Mouse (Mus musculus) G1E (cell line): ENCODE measurements around the gene Ankrd50. TPM values are rescaled to one million over a fixed set of nuclear protein-coding genes. Genes with fewer than 3 reads are reported as not detected.

ENCODE experiments used
- ATAC-seq: 2 replicates; pipeline ENCODE4 v1.8.0; 2016; ENCODE audit warnings: mild to moderate bottlenecking; ENCODE audit not compliant: insufficient number of reproducible peaks, poor library complexity, low FRiP score, severe bottlenecking; ENCODE audit errors: extremely low read depth
- DNase-seq: peaks from one replicate; pipeline ENCODE4 v3.0.0; 2012; ENCODE audit warnings: low spot score
- H3K27me3 ChIP-seq: 2 replicates; pipeline ENCODE4 v1.6.1; 2012; ENCODE audit warnings: mild to moderate bottlenecking, low read length, inconsistent platforms; ENCODE audit not compliant: insufficient read depth
- H3K36me3 ChIP-seq: replicated peaks from 2 replicates; pipeline ENCODE3; 2012; ENCODE audit warnings: mild to moderate bottlenecking, inconsistent platforms
- H3K4me1 ChIP-seq: 2 replicates; pipeline ENCODE4 v1.6.1; 2012; ENCODE audit warnings: low read depth, low read length, inconsistent platforms, mixed read lengths; ENCODE audit not compliant: insufficient read depth
- H3K4me3 ChIP-seq: 2 replicates; pipeline ENCODE4 v1.5.1; 2012; ENCODE audit warnings: low read depth, mild to moderate bottlenecking, inconsistent platforms, low read length, moderate library complexity, mixed read lengths
- H3K9me3 ChIP-seq: replicated peaks from 2 replicates; pipeline ENCODE4 v1.6.1; 2012; ENCODE audit warnings: inconsistent platforms
- CTCF ChIP-seq: IDR thresholded peaks from 2 replicates; pipeline ENCODE4 v1.5.1; 2012; ENCODE audit warnings: low read depth, low read length, inconsistent platforms, mixed read lengths
- GATA1 ChIP-seq: IDR thresholded peaks from 2 replicates; pipeline ENCODE4 v1.6.1; 2012; ENCODE audit warnings: borderline replicate concordance, low read length, inconsistent platforms, mixed read lengths
- GATA2 ChIP-seq: IDR thresholded peaks from 2 replicates; pipeline ENCODE4 v1.6.1; 2012; ENCODE audit warnings: low read depth, low read length, inconsistent platforms, borderline replicate concordance
- POLR2AphosphoS5 ChIP-seq: IDR thresholded peaks from 2 replicates; pipeline ENCODE4 v1.6.1; 2012; ENCODE audit warnings: low read depth, low read length, inconsistent platforms; ENCODE audit not compliant: insufficient replicate concordance
- TAL1 ChIP-seq: conservative IDR thresholded peaks from 2 replicates; pipeline ENCODE4 v1.6.1; 2012; ENCODE audit warnings: low read depth, low read length, inconsistent platforms, mixed read lengths
- polyA plus RNA-seq: library from polyadenylated mRNA; stranded (reverse); fragments of >175 nt; gene quantifications from 2 replicates; pipeline ENCODE4 v1.2.3, GENCODE M21; 2012
- total RNA-seq, 2 experiments: library from RNA; stranded (forward) in 1 of 2; stranded (reverse) in 1 of 2; fragments of 200-1000 nt in 1 of 2; fragments of >200 nt in 1 of 2; fragmentation: Nextera tagmentation in 1 of 2; gene quantifications; 2 replicates each; pipeline ENCODE4 v1.2.3; 2014 to 2017

Ankrd50 gene
- total and polyA plus RNA-seq, 3 experiments, result 1.5 to 6.7 (median 2.8) TPM

DNA sequence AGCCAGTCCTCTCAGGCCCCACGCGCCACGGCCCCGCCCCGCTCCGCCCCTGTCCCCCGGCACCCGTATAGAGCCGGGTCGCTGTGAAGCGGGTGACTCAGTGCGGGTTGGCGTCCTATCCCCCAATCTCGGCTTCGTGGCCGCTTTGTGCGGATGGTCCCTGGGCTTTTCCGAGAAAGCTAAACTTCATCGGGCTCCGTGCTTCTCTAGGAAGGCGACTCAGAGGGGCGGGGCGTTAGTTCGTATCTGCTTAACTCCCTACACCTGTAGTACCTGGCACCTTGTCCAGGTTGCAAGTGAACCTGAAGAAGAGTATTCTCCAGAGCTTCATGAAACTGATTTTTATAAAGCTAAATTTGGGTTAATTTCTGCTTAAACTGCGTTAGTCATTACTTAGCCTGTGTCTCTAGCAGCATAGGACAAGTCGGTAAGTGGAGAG lies 482 bp upstream of the Ankrd50 start:
- Histone ChIP-seq H3K36me3 (peaks cover 2% of the 10 kb centered on the region), H3K9me3 (peaks cover 10% of the 10 kb centered on the region), H3K4me3 (peak overlapping the region; percentile 73; the same call in 1 of the 2 replicates), H3K4me1 (0 out of 2 replicates have a peak, but pooled peaks cover 2% of the 10 kb centered on the region), H3K27me3 (no peaks in the 10 kb centered on the region)
- no peak for TF ChIP-seq GATA2
- no peak for TF ChIP-seq GATA1
- no peak for TF ChIP-seq TAL1
- TF ChIP-seq CTCF, result no peak
- TF ChIP-seq POLR2AphosphoS5, result no peak
- DNase-seq, result no peak
- ATAC-seq, result no peak

DNA sequence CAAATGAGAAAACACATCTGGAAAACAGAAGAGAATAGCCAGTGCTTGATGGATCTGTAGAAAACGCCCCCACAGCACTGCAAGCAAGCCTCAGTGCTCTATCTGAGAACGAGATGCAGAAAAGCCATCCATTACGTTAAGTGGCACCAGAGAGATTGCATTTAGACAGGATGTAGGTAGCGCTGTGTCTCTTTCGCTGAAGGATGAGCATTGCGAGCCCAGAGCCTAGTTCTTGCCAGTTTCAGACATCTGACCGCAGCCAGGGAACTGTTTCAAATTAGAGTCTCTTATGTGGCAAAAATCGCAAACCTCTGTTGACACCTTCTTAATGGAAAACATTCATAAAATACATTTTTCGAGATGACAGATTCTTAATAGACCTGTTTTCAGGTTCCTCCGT lies 1.1 kb downstream of the Ankrd50 start:
- peaks cover 10% of the 10 kb centered on the region for H3K9me3 ChIP-seq
- DNase-seq, result no peak
- H3K4me1 ChIP-seq, result 0 out of 2 replicates have a peak, but pooled peaks cover 2% of the 10 kb centered on the region
- TF ChIP-seq GATA1, result no peak
- TF ChIP-seq GATA2, result no peak
- no peak for TF ChIP-seq POLR2AphosphoS5
- TF ChIP-seq TAL1, result no peak
- no peak for TF ChIP-seq CTCF
- no peak for ATAC-seq
- no peaks in the 10 kb centered on the region for H3K27me3 ChIP-seq
- H3K36me3 ChIP-seq, result peaks cover 2% of the 10 kb centered on the region
- peak overlapping the region; percentile 73; the same call in 1 of the 2 replicates for H3K4me3 ChIP-seq

DNA sequence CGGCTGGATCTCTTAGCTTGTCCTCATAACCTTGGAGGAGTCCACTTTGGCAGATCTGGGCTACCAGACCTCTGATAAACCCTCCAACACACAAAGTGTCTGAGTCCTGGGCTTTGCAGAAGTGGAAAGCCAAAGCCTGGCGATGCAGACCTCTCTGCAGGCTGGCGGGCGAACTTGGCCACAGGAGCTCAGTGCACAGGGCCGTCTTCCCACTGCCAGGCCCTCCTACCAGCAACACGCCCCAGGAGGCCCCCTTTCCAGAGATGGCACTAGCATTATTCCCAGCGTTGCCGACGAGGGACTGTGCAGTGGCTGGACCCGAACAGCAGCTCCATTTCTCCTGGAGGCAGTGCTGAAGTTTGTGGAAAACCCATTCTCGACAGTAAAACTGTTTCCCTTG lies 1.9 kb downstream of the Ankrd50 start:
- Histone ChIP-seq H3K27me3 (no peaks in the 10 kb centered on the region), H3K4me3 (no peak overlapping the region), H3K9me3 (peaks cover 10% of the 10 kb centered on the region), H3K4me1 (0 out of 2 replicates have a peak, but pooled peaks cover 2% of the 10 kb centered on the region), H3K36me3 (peaks cover 2% of the 10 kb centered on the region)
- TF ChIP-seq TAL1, result no peak
- ATAC-seq (no peak), DNase-seq (no peak)

DNA sequence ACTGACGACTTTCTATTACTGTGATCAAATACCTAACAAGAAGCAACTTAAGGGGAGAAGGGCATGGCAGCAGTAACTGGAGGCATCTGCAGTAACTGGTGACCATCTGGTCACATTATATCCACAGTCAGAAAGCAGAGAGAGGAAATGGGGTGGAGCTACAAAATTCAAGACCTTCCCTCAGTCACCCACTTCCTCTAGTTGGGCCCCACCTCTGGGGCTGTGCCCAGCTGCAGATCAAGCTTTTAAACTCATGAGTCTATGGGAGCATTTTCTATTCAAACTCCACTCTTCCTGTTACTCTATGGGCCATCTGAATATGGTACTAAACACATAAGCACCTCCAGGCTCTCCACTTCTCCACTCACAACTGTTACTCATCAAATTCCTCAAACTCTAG lies 3.5 kb downstream of the Ankrd50 start:
- no peak for ATAC-seq
- no peak for DNase-seq
- H3K36me3 ChIP-seq, result peaks cover 2% of the 10 kb centered on the region
- no peaks in the 10 kb centered on the region for H3K27me3 ChIP-seq
- H3K4me1 ChIP-seq, result 0 out of 2 replicates have a peak, but pooled peaks cover 2% of the 10 kb centered on the region
- TF ChIP-seq GATA1, result no peak
- no peak for TF ChIP-seq GATA2
- no peak for TF ChIP-seq POLR2AphosphoS5
- H3K9me3 ChIP-seq, result peaks cover 10% of the 10 kb centered on the region
- H3K4me3 ChIP-seq, result no peak overlapping the region

DNA sequence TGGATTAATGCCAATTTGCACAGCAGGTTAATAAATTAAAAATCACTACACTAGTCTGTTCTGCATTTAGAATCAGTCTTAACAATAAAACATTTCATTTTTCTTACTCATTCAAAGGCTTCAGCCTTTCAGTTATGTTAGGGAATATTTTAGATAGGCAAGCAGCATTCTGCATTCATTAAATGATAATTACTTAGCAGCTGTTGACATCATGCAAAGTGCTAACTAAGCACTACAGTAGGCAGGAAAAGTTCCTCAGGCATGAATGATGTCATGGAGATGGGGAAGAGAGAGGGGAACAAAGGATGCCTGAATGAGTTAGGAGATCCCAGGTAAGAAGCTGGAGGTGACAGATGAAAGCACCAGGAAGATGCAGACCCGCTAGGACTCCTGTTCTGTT lies 6.7 kb downstream of the Ankrd50 start:
- no peak overlapping the region for H3K4me3 ChIP-seq
- ATAC-seq, result no peak
- no peak for DNase-seq
- H3K9me3 ChIP-seq, result no peaks in the 10 kb centered on the region
- H3K36me3 ChIP-seq, result peaks cover 2% of the 10 kb centered on the region
- no peak for TF ChIP-seq GATA1
- no peak for TF ChIP-seq GATA2
- no peak for TF ChIP-seq CTCF
- TF ChIP-seq POLR2AphosphoS5, result no peak
- no peak for TF ChIP-seq TAL1
- H3K4me1 ChIP-seq, result no peaks in the 10 kb centered on the region
- no peaks in the 10 kb centered on the region for H3K27me3 ChIP-seq

DNA sequence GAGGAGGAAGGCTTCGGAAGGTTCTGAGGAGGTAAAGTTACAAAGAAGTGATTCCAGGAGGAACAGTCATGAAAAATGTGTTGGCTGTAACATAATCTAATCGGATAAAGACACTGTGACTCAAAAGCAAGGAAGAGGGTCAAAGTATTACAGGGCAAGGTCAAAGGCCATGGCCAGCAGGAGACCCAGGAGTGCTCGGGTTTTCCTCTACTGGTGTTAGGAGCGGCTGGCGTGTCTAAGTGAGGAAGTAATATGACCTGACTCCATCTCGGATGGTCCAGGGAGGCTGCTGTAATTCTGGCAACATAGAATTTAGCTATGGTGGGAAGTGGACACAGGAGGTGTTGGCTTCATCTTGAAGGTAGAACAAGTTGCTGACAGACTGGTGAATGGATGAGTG lies 9.1 kb downstream of the Ankrd50 start:
- no peaks in the 10 kb centered on the region for H3K9me3 ChIP-seq
- H3K4me3 ChIP-seq, result no peak overlapping the region
- TF ChIP-seq GATA2 (no peak), TAL1 (no peak), GATA1 (no peak), CTCF (no peak), POLR2AphosphoS5 (no peak)
- ATAC-seq (no peak), DNase-seq (no peak)
- H3K4me1 ChIP-seq, result no peaks in the 10 kb centered on the region
- no peaks in the 10 kb centered on the region for H3K27me3 ChIP-seq
- no peaks in the 10 kb centered on the region for H3K36me3 ChIP-seq

DNA sequence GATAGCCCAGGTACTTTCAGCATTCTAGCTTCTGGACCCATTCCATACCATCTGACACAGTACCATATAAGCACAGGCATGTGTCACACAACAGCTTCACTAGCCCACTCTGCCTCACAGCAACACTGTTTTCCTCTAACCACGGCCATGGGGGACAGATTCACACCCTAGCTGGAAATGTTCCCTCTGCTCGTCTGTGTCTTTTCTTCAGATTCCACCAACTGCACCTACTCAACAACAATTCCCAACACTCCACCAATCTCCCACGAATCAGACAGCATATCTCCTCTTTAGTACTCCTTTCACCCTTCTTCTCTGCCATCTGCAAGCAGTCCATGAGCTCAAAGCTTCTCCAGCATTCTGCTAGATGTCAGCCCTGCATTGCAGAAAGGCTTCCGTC lies 11.5 kb downstream of the Ankrd50 start:
- no peaks in the 10 kb centered on the region for H3K27me3 ChIP-seq
- H3K4me1 ChIP-seq, result no peaks in the 10 kb centered on the region
- no peak overlapping the region for H3K4me3 ChIP-seq
- no peak for TF ChIP-seq POLR2AphosphoS5
- TF ChIP-seq TAL1, result no peak
- TF ChIP-seq GATA2, result no peak
- TF ChIP-seq GATA1, result no peak
- TF ChIP-seq CTCF, result no peak
- no peaks in the 10 kb centered on the region for H3K9me3 ChIP-seq
- DNase-seq (no peak), ATAC-seq (no peak)
- no peaks in the 10 kb centered on the region for H3K36me3 ChIP-seq
